In the genomic region with DNA sequence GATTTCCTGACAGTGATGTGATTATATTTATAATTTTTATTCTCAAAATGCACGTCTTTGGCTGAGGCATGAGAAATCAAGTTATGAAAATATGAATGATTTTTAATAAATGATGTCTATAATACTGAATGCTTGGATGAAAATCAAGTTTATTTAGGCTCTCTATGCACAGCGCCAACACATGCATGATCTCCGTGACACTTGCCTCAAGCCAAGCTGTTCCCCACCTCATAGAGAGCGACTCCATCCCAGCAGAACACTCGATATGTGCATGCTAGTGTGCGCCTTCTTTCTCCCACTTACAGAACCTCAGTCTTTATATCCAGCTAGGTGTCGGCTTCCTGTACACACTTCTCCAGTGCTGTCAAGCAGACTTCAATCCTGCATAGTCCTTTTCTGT, we compare ENCODE assay signal across 13 mouse cellular contexts.
DNase-seq lines count a peak whose midpoint lies in the region; ATAC-seq lines count a peak whose summit lies in the region.
"Had no signal": no experiment of that assay in that cellular context is flagged by ENCODE, and none has a peak within 500 bp of the region (broad histone marks: within the 10 kb centered on the region; RNA-seq: fewer than 3 reads in every experiment).

No protein-coding gene starts in this region.

- no peaks in the 10 kb centered on the region for H3K9me3 ChIP-seq in heart, embryonic 11.5 days (replicated peaks; ENCODE audit: control insufficient read depth, low read length)
- H3K9me3 ChIP-seq in midbrain, embryonic 11.5 days (ENCODE audit: control insufficient read depth, low read length), result no peaks in the 10 kb centered on the region
- H3K9me3 ChIP-seq in midbrain, embryonic 10.5 days (replicated peaks), result no peaks in the 10 kb centered on the region
- H3K9me3 ChIP-seq in midbrain, embryonic 13.5 days, result no peaks in the 10 kb centered on the region
- H3K9me3 ChIP-seq: embryonic facial prominence, embryonic 10.5 days; heart, embryonic 15.5 days had no signal

- H3K4me1 ChIP-seq in heart, embryonic 11.5 days (ENCODE audit: control insufficient read depth, insufficient read depth, low read length), result no peaks in the 10 kb centered on the region
- no peaks in the 10 kb centered on the region for H3K4me1 ChIP-seq in midbrain, embryonic 11.5 days (ENCODE audit: control insufficient read depth, insufficient read depth, low read length)
- no peaks in the 10 kb centered on the region for H3K4me1 ChIP-seq in midbrain, embryonic 10.5 days
- H3K4me1 ChIP-seq in midbrain, embryonic 13.5 days (replicated peaks), result no peaks in the 10 kb centered on the region
- H3K4me1 ChIP-seq: embryonic facial prominence, embryonic 10.5 days; heart, embryonic 15.5 days had no signal

- 63% methylated on average over 7 of the region's 7 CpGs for WGBS in heart, embryonic 11.5 days (ENCODE audit: insufficient replicate concordance)
- 74% methylated on average over 7 of the region's 7 CpGs for WGBS in midbrain, embryonic 11.5 days
- 73% methylated on average over 7 of the region's 7 CpGs for WGBS in midbrain, embryonic 10.5 days
- 74% methylated on average over 7 of the region's 7 CpGs for WGBS in midbrain, embryonic 13.5 days

- H3K36me3 ChIP-seq in heart, embryonic 11.5 days (ENCODE audit: control insufficient read depth, insufficient read depth, low read length), result no peaks in the 10 kb centered on the region
- H3K36me3 ChIP-seq in midbrain, embryonic 11.5 days (ENCODE audit: control insufficient read depth, insufficient read depth, low read length), result no peaks in the 10 kb centered on the region
- no peaks in the 10 kb centered on the region for H3K36me3 ChIP-seq in midbrain, embryonic 10.5 days
- no peaks in the 10 kb centered on the region for H3K36me3 ChIP-seq in midbrain, embryonic 13.5 days
- H3K36me3 ChIP-seq: embryonic facial prominence, embryonic 10.5 days; heart, embryonic 15.5 days had no signal

- H3K4me3 ChIP-seq in heart, embryonic 11.5 days (ENCODE audit: low read depth, low read length), result no peak overlapping the region
- no peak overlapping the region for H3K4me3 ChIP-seq in midbrain, embryonic 11.5 days (ENCODE audit: low read depth, low read length)
- no peak overlapping the region for H3K4me3 ChIP-seq in midbrain, embryonic 10.5 days
- H3K4me3 ChIP-seq in midbrain, embryonic 13.5 days (replicated peaks), result no peak overlapping the region
- H3K4me3 ChIP-seq: embryonic facial prominence, embryonic 10.5 days; erythroblast, embryonic 14.5 days had no signal

- H3K27ac ChIP-seq in heart, embryonic 11.5 days (ENCODE audit: low read depth, low read length), result no peak overlapping the region
- H3K27ac ChIP-seq in midbrain, embryonic 11.5 days (ENCODE audit: low read depth, low read length), result no peak overlapping the region
- H3K27ac ChIP-seq in midbrain, embryonic 10.5 days (replicated peaks), result no peak overlapping the region
- H3K27ac ChIP-seq in midbrain, embryonic 13.5 days, result no peak overlapping the region
- H3K27ac ChIP-seq: embryonic facial prominence, embryonic 10.5 days; heart, embryonic 15.5 days; kidney, postnatal 0 days; stomach, postnatal 0 days had no signal

- H3K9ac ChIP-seq in heart, embryonic 11.5 days (ENCODE audit: low read depth, low read length), result no peak overlapping the region
- H3K9ac ChIP-seq in midbrain, embryonic 11.5 days (ENCODE audit: low read length), result no peak overlapping the region
- no peak overlapping the region for H3K9ac ChIP-seq in midbrain, embryonic 13.5 days (replicated peaks)
- H3K9ac ChIP-seq: heart, embryonic 15.5 days had no signal

- no peak for DNase-seq in heart, adult 11 months
- DNase-seq in midbrain, embryonic 11.5 days (ENCODE audit: low spot score, missing footprints), result peak; percentile 78
- no peak for DNase-seq in midbrain, embryonic 10.5 days (ENCODE audit: low spot score)
- no peak for DNase-seq in layer of hippocampus, postnatal 36 days
- no peak for DNase-seq in left cerebral cortex, adult 18-20 months (ENCODE audit: low spot score in 2 of 2)
- DNase-seq in lung, postnatal 36 days, result no peak

- 0 out of 2 replicates have a peak, but pooled peaks have one; percentile 26 for ATAC-seq in heart, embryonic 11.5 days (replicated peaks; ENCODE audit: insufficient number of reproducible peaks, low FRiP score, low TSS enrichment)
- ATAC-seq in midbrain, embryonic 11.5 days (ENCODE audit: low FRiP score), result peak; percentile 64; the same call in 1 of the 2 replicates
- peak; percentile 74 for ATAC-seq in midbrain, embryonic 13.5 days

- H3K27me3 ChIP-seq in heart, embryonic 11.5 days (ENCODE audit: control insufficient read depth, insufficient read depth, low read length), result no peaks in the 10 kb centered on the region
- no peaks in the 10 kb centered on the region for H3K27me3 ChIP-seq in midbrain, embryonic 11.5 days (ENCODE audit: control insufficient read depth, insufficient read depth, low read length)
- no peaks in the 10 kb centered on the region for H3K27me3 ChIP-seq in midbrain, embryonic 10.5 days (ENCODE audit: low read depth, poor library complexity, severe bottlenecking)
- H3K27me3 ChIP-seq in midbrain, embryonic 13.5 days, result no peaks in the 10 kb centered on the region
- H3K27me3 ChIP-seq: heart, embryonic 15.5 days had no signal

- H3K4me2 ChIP-seq in heart, embryonic 11.5 days, result no peak overlapping the region
- H3K4me2 ChIP-seq in midbrain, embryonic 11.5 days, result no peak overlapping the region
- H3K4me2 ChIP-seq in midbrain, embryonic 13.5 days (replicated peaks), result no peak overlapping the region
